Mouse (Mus musculus): ENCODE measurements at regions not wholly inside any gene's neighbourhood (a gene's known extent, or its start where the extent isn't known, plus 50 kb on each side); places are given as distances from the start of the nearest gene placed in this dataset.

GRCm38 (mm10) chr2:114454901-114455300, 199.9 kb downstream of the Dph6 start:
- Histone ChIP-seq H3K36me3 (no peaks in the 10 kb centered on the region), H3K4me2 (no peak overlapping the region), H3K4me3 (no peak overlapping the region), H3K4me1 (no peaks in the 10 kb centered on the region), H3K27me3 (no peaks in the 10 kb centered on the region), H3K27ac (no peak overlapping the region), H3K9ac (no peak overlapping the region), H3K9me3 (no peaks in the 10 kb centered on the region)
- ATAC-seq (ENCODE audit: insufficient number of reproducible peaks, low FRiP score, low TSS enrichment, low read depth) = no peak
- WGBS = 70% methylated on average over 2 of the region's 2 CpGs

GRCm38 (mm10) chr2:114450185-114450584, 204.6 kb downstream of the Dph6 start:
- 73% methylated on average over 1 of the region's 1 CpGs for WGBS
- Histone ChIP-seq H3K9me3 (no peaks in the 10 kb centered on the region), H3K4me1 (no peaks in the 10 kb centered on the region), H3K27me3 (no peaks in the 10 kb centered on the region), H3K4me3 (no peak overlapping the region), H3K36me3 (no peaks in the 10 kb centered on the region), H3K9ac (no peak overlapping the region), H3K27ac (no peak overlapping the region), H3K4me2 (no peak overlapping the region)
- no peak for ATAC-seq (ENCODE audit: insufficient number of reproducible peaks, low FRiP score, low TSS enrichment, low read depth)

- H3K9ac ChIP-seq = no peak overlapping the region
- 56% methylated on average over 2 of the region's 2 CpGs for WGBS
- no peak for ATAC-seq (ENCODE audit: insufficient number of reproducible peaks, low FRiP score, low TSS enrichment, low read depth)
Measured at GRCm38 (mm10) chr2:114443801-114444200, 211.0 kb downstream of the Dph6 start.

GRCm38 (mm10) chr2:114440943-114441342, 213.8 kb downstream of the Dph6 start:
- WGBS = 30% methylated on average over 6 of the region's 6 CpGs
- no peak for ATAC-seq (ENCODE audit: insufficient number of reproducible peaks, low FRiP score, low TSS enrichment, low read depth)

More at GRCm38 (mm10) chr2:114443801-114444200, 211.0 kb downstream of the Dph6 start:
- Histone ChIP-seq H3K4me3 (no peak overlapping the region), H3K36me3 (no peaks in the 10 kb centered on the region), H3K27ac (no peak overlapping the region), H3K4me1 (no peaks in the 10 kb centered on the region), H3K4me2 (no peak overlapping the region), H3K9me3 (no peaks in the 10 kb centered on the region), H3K27me3 (peaks cover 5% of the 10 kb centered on the region; the same call in 1 of the 2 replicates)

GRCm38 (mm10) chr2:114439668-114440067, 215.1 kb downstream of the Dph6 start:
- Histone ChIP-seq H3K9ac (no peak overlapping the region), H3K9me3 (no peaks in the 10 kb centered on the region), H3K27me3 (peaks cover 11% of the 10 kb centered on the region; the same call in 1 of the 2 replicates), H3K4me1 (no peaks in the 10 kb centered on the region), H3K4me3 (no peak overlapping the region), H3K36me3 (no peaks in the 10 kb centered on the region), H3K27ac (no peak overlapping the region), H3K4me2 (no peak overlapping the region)
- 48% methylated on average over 1 of the region's 1 CpGs for WGBS
- ATAC-seq (ENCODE audit: insufficient number of reproducible peaks, low FRiP score, low TSS enrichment, low read depth) = no peak

More at GRCm38 (mm10) chr2:114440943-114441342, 213.8 kb downstream of the Dph6 start:
- H3K4me2 ChIP-seq = no peak overlapping the region
- no peaks in the 10 kb centered on the region for H3K4me1 ChIP-seq
- no peak overlapping the region for H3K27ac ChIP-seq
- no peaks in the 10 kb centered on the region for H3K9me3 ChIP-seq
- no peak overlapping the region for H3K9ac ChIP-seq
- H3K36me3 ChIP-seq = no peaks in the 10 kb centered on the region
- no peak overlapping the region for H3K4me3 ChIP-seq
- H3K27me3 ChIP-seq = peaks cover 11% of the 10 kb centered on the region; the same call in 1 of the 2 replicates

GRCm38 (mm10) chr2:114438048-114438447, 216.7 kb downstream of the Dph6 start:
- no peak overlapping the region for H3K4me2 ChIP-seq
- H3K27me3 ChIP-seq = peaks cover 11% of the 10 kb centered on the region; the same call in 1 of the 2 replicates
- ATAC-seq (ENCODE audit: insufficient number of reproducible peaks, low FRiP score, low TSS enrichment, low read depth) = no peak
- no peak overlapping the region for H3K27ac ChIP-seq
- H3K9me3 ChIP-seq = no peaks in the 10 kb centered on the region
- H3K36me3 ChIP-seq = no peaks in the 10 kb centered on the region
- WGBS = 9% methylated on average over 3 of the region's 3 CpGs
- H3K4me3 ChIP-seq = no peak overlapping the region
- H3K4me1 ChIP-seq = no peaks in the 10 kb centered on the region
- no peak overlapping the region for H3K9ac ChIP-seq

GRCm38 (mm10) chr2:114427426-114428157, 226.3 kb upstream of the Zfp770 start:
- Histone ChIP-seq H3K9ac (no peak overlapping the region), H3K36me3 (no peaks in the 10 kb centered on the region), H3K4me3 (no peak overlapping the region), H3K9me3 (no peaks in the 10 kb centered on the region), H3K27me3 (no peaks in the 10 kb centered on the region), H3K27ac (no peak overlapping the region), H3K4me2 (no peak overlapping the region), H3K4me1 (no peaks in the 10 kb centered on the region)
- no peak for ATAC-seq (ENCODE audit: insufficient number of reproducible peaks, low FRiP score, low TSS enrichment, low read depth)
- WGBS = 74% methylated on average over 10 of the region's 10 CpGs

- WGBS = 65% methylated on average over 3 of the region's 3 CpGs
- H3K9ac ChIP-seq = no peak overlapping the region
- H3K27me3 ChIP-seq = no peaks in the 10 kb centered on the region
- H3K4me2 ChIP-seq = no peak overlapping the region
- H3K27ac ChIP-seq = no peak overlapping the region
- no peak for ATAC-seq (ENCODE audit: insufficient number of reproducible peaks, low FRiP score, low TSS enrichment, low read depth)
- H3K4me1 ChIP-seq = no peaks in the 10 kb centered on the region
- H3K4me3 ChIP-seq = no peak overlapping the region
- no peaks in the 10 kb centered on the region for H3K9me3 ChIP-seq
- H3K36me3 ChIP-seq = no peaks in the 10 kb centered on the region
Measured at GRCm38 (mm10) chr2:114419346-114419745, 218.1 kb upstream of the Zfp770 start.

- no peaks in the 10 kb centered on the region for H3K36me3 ChIP-seq
- H3K4me2 ChIP-seq = no peak overlapping the region
- peaks cover 7% of the 10 kb centered on the region; the same call in 1 of the 2 replicates for H3K27me3 ChIP-seq
- no peaks in the 10 kb centered on the region for H3K4me1 ChIP-seq
- no peak for ATAC-seq (ENCODE audit: insufficient number of reproducible peaks, low FRiP score, low TSS enrichment, low read depth)
- H3K9me3 ChIP-seq = no peaks in the 10 kb centered on the region
- WGBS = 76% methylated on average over 3 of the region's 3 CpGs
- no peak overlapping the region for H3K27ac ChIP-seq
- H3K9ac ChIP-seq = no peak overlapping the region
- H3K4me3 ChIP-seq = no peak overlapping the region
Measured at GRCm38 (mm10) chr2:114413013-114413412, 211.7 kb upstream of the Zfp770 start.

GRCm38 (mm10) chr2:114411940-114412715, 210.9 kb upstream of the Zfp770 start:
- Histone ChIP-seq H3K27ac (no peak overlapping the region), H3K4me2 (no peak overlapping the region), H3K9me3 (no peaks in the 10 kb centered on the region), H3K9ac (no peak overlapping the region), H3K4me1 (no peaks in the 10 kb centered on the region), H3K4me3 (no peak overlapping the region), H3K36me3 (no peaks in the 10 kb centered on the region), H3K27me3 (peaks cover 7% of the 10 kb centered on the region; the same call in 1 of the 2 replicates)
- no peak for ATAC-seq (ENCODE audit: insufficient number of reproducible peaks, low FRiP score, low TSS enrichment, low read depth)
- 41% methylated on average over 17 of the region's 17 CpGs for WGBS

GRCm38 (mm10) chr2:114410717-114411116, 209.4 kb upstream of the Zfp770 start:
- WGBS = 65% methylated on average over 3 of the region's 3 CpGs
- peaks cover 7% of the 10 kb centered on the region; the same call in 1 of the 2 replicates for H3K27me3 ChIP-seq
- no peak overlapping the region for H3K4me2 ChIP-seq
- H3K9me3 ChIP-seq = no peaks in the 10 kb centered on the region
- ATAC-seq (ENCODE audit: insufficient number of reproducible peaks, low FRiP score, low TSS enrichment, low read depth) = no peak
- no peaks in the 10 kb centered on the region for H3K4me1 ChIP-seq
- H3K9ac ChIP-seq = no peak overlapping the region
- H3K27ac ChIP-seq = no peak overlapping the region
- no peak overlapping the region for H3K4me3 ChIP-seq
- no peaks in the 10 kb centered on the region for H3K36me3 ChIP-seq

GRCm38 (mm10) chr2:114409542-114409941, 208.3 kb upstream of the Zfp770 start:
- Histone ChIP-seq H3K4me3 (no peak overlapping the region), H3K27ac (no peak overlapping the region), H3K4me2 (no peak overlapping the region), H3K36me3 (no peaks in the 10 kb centered on the region), H3K9me3 (no peaks in the 10 kb centered on the region), H3K9ac (no peak overlapping the region), H3K4me1 (no peaks in the 10 kb centered on the region), H3K27me3 (peaks cover 7% of the 10 kb centered on the region; the same call in 1 of the 2 replicates)
- no peak for ATAC-seq (ENCODE audit: insufficient number of reproducible peaks, low FRiP score, low TSS enrichment, low read depth)

Measured in limb, embryonic 15.5 days (tissue).